Mouse (Mus musculus) embryonic facial prominence, embryonic 15.5 days (tissue): ENCODE results near the gene Gria1. TPM values are rescaled to one million over a fixed set of nuclear protein-coding genes. Genes with fewer than 3 reads are reported as not detected.

Source experiments
- ATAC-seq: fragments of 200-750 bp; cut with Nextera tagmentation; 2 replicates; pipeline ENCODE4 v1.8.0; 2017; ENCODE audit warnings: low read depth, moderate TSS enrichment; ENCODE audit not compliant: insufficient number of reproducible peaks, low FRiP score, low TSS enrichment
- H3K27ac ChIP-seq: fragments of 300-500 bp; sonication (generic); replicated peaks from 2 replicates; pipeline ENCODE4 v1.5.1; 2015; ENCODE audit warnings: mild to moderate bottlenecking, inconsistent platforms
- H3K27me3 ChIP-seq: fragments of 300-500 bp; sonication (generic); 2 replicates; pipeline ENCODE4 v1.6.1; 2015; ENCODE audit warnings: inconsistent platforms
- H3K36me3 ChIP-seq: fragments of 300-500 bp; sonication (generic); 2 replicates; pipeline ENCODE4 v1.6.1; 2015; ENCODE audit warnings: mild to moderate bottlenecking, inconsistent platforms
- H3K4me1 ChIP-seq: fragments of 300-500 bp; sonication (generic); 2 replicates; pipeline ENCODE4 v1.6.1; 2015; ENCODE audit warnings: inconsistent platforms
- H3K4me2 ChIP-seq: fragments of 300-500 bp; sonication (generic); replicated peaks from 2 replicates; pipeline ENCODE4 v1.6.1; 2015; ENCODE audit warnings: mild to moderate bottlenecking, inconsistent platforms
- H3K4me3 ChIP-seq: fragments of 300-500 bp; sonication (generic); replicated peaks from 2 replicates; pipeline ENCODE4 v1.5.1; 2015; ENCODE audit warnings: mild to moderate bottlenecking, inconsistent platforms
- H3K9ac ChIP-seq: fragments of 300-500 bp; sonication (generic); 2 replicates; pipeline ENCODE4 v1.6.1; 2015; ENCODE audit warnings: inconsistent platforms
- H3K9me3 ChIP-seq: fragments of 300-500 bp; sonication (generic); replicated peaks from 2 replicates; pipeline ENCODE4 v1.6.1; 2016; ENCODE audit warnings: inconsistent platforms
- WGBS: fragments of 180-500 bp; shearing (Covaris S2); methylation state at CpG from one replicate; pipeline ENCODE4 v1.1.7; 2015; 5-methylcytosine and 5-hydroxymethylcytosine counted together
- polyA plus RNA-seq: library from polyadenylated mRNA; unstranded; fragments of >200 nt; fragmentation: Nextera tagmentation; extraction: Ambion mirVana; gene quantifications from 2 replicates; pipeline ENCODE4 v1.2.1, GENCODE M21; 2015

Gene Gria1
- polyA plus RNA-seq, 1 experiment from 2014 or later: 1.9 TPM

- Histone ChIP-seq H3K27me3 (no peaks in the 10 kb centered on the region), H3K9ac (no peak overlapping the region), H3K9me3 (no peaks in the 10 kb centered on the region), H3K4me2 (no peak overlapping the region), H3K27ac (no peak overlapping the region), H3K36me3 (no peaks in the 10 kb centered on the region), H3K4me3 (no peak overlapping the region), H3K4me1 (no peaks in the 10 kb centered on the region)
- ATAC-seq: no peak
Observed at GRCm38 (mm10) chr11:57298665-57299064, 287.5 kb downstream of the Gria1 start.

- Histone ChIP-seq H3K27me3 (no peaks in the 10 kb centered on the region), H3K36me3 (no peaks in the 10 kb centered on the region), H3K4me1 (no peaks in the 10 kb centered on the region), H3K4me2 (no peak overlapping the region), H3K9ac (no peak overlapping the region), H3K27ac (no peak overlapping the region), H3K4me3 (no peak overlapping the region), H3K9me3 (no peaks in the 10 kb centered on the region)
- 98% methylated on average over 1 of the region's 1 CpGs for WGBS
- no peak for ATAC-seq
Observed at GRCm38 (mm10) chr11:57303602-57304001, 292.4 kb downstream of the Gria1 start.

DNA sequence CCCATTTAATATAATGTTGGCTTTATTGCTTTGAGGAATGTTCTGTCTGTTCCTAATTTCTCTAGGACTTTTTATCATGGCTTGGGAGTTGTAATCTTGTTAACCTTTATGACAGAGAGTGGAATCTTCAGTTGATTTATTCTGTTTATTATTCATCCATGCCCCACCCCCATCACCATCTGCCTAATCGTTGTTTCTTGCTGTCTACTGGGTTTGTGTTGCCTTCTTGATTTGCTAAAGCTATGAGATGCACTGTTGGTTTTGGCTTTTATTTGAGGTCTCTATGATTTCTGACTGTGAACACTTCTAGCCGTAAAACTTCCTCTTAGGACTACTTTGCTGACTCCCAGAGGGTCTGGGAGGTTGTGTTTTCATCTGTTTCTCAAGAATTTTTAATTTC, 294.9 kb downstream of the Gria1 start:
- Histone ChIP-seq H3K9me3 (no peaks in the 10 kb centered on the region), H3K36me3 (no peaks in the 10 kb centered on the region), H3K27ac (no peak overlapping the region), H3K9ac (no peak overlapping the region), H3K4me3 (no peak overlapping the region), H3K4me1 (no peaks in the 10 kb centered on the region), H3K27me3 (no peaks in the 10 kb centered on the region), H3K4me2 (no peak overlapping the region)
- WGBS: 75% methylated on average over 2 of the region's 2 CpGs
- ATAC-seq: no peak

DNA sequence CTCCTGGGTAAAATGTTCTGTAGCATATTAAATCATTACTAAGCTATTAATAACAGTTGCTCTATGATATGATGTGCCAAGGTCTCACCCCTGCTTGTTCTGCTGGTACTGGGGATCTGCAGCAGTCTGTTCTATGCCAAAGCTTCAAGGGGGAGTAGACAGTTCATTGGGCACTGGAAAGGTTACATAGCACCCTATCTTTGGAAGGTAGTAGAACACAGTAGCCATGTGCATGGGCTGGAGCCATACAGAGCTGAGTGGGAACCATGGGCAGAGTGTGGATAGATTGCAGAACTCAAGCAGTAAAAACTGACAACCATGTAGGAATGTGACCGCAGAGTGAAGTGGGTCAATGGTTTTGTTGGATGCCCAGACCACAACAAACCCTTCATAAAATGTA, 295.7 kb downstream of the Gria1 start:
- no peak overlapping the region for H3K4me2 ChIP-seq
- WGBS: 96% methylated on average over 1 of the region's 1 CpGs
- H3K36me3 ChIP-seq: no peaks in the 10 kb centered on the region
- no peak for ATAC-seq
- no peak overlapping the region for H3K9ac ChIP-seq
- H3K4me1 ChIP-seq: no peaks in the 10 kb centered on the region
- H3K27me3 ChIP-seq: no peaks in the 10 kb centered on the region
- no peaks in the 10 kb centered on the region for H3K9me3 ChIP-seq
- no peak overlapping the region for H3K27ac ChIP-seq
- H3K4me3 ChIP-seq: no peak overlapping the region

GRCm38 (mm10) chr11:57317063-57317462, 305.9 kb downstream of the Gria1 start:
- ATAC-seq: no peak
- no peak overlapping the region for H3K9ac ChIP-seq
- no peaks in the 10 kb centered on the region for H3K4me1 ChIP-seq
- no peak overlapping the region for H3K4me2 ChIP-seq
- no peak overlapping the region for H3K4me3 ChIP-seq
- H3K9me3 ChIP-seq: no peaks in the 10 kb centered on the region
- H3K27ac ChIP-seq: no peak overlapping the region
- no peaks in the 10 kb centered on the region for H3K36me3 ChIP-seq
- no peaks in the 10 kb centered on the region for H3K27me3 ChIP-seq
- 53% methylated on average over 3 of the region's 3 CpGs for WGBS

DNA sequence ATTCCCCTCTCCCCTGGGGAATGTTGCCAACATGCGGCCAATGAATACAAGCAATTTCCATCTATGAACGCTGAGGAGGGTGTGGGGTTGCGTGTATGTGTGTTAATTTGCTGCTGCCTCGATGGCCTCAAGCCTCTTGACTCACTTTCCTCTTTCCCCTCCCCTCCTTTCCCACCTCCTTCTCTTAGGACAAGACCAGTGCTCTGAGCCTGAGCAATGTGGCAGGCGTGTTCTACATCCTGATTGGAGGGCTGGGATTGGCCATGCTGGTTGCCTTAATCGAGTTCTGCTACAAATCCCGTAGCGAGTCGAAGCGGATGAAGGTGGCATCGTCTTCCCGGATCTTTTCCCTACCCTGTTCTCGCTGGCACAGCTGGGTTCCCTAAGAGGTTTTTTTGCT, 306.3 kb downstream of the Gria1 start:
- Histone ChIP-seq H3K9me3 (no peaks in the 10 kb centered on the region), H3K4me1 (no peaks in the 10 kb centered on the region), H3K27ac (no peak overlapping the region), H3K4me2 (no peak overlapping the region), H3K4me3 (no peak overlapping the region), H3K27me3 (no peaks in the 10 kb centered on the region), H3K36me3 (no peaks in the 10 kb centered on the region), H3K9ac (no peak overlapping the region)
- no peak for ATAC-seq
- 72% methylated on average over 13 of the region's 13 CpGs for WGBS

- H3K4me2 ChIP-seq: no peak overlapping the region
- 80% methylated on average over 3 of the region's 3 CpGs for WGBS
- no peak overlapping the region for H3K27ac ChIP-seq
- no peak overlapping the region for H3K4me3 ChIP-seq
- no peaks in the 10 kb centered on the region for H3K9me3 ChIP-seq
- H3K36me3 ChIP-seq: no peaks in the 10 kb centered on the region
- no peak for ATAC-seq
- no peaks in the 10 kb centered on the region for H3K27me3 ChIP-seq
- no peak overlapping the region for H3K9ac ChIP-seq
- H3K4me1 ChIP-seq: no peaks in the 10 kb centered on the region
Observed at GRCm38 (mm10) chr11:57319374-57319773, 308.2 kb downstream of the Gria1 start.

GRCm38 (mm10) chr11:57324099-57324498, 312.9 kb downstream of the Gria1 start:
- Histone ChIP-seq H3K27ac (no peak overlapping the region), H3K4me1 (no peaks in the 10 kb centered on the region), H3K9ac (no peak overlapping the region), H3K4me3 (no peak overlapping the region), H3K9me3 (no peaks in the 10 kb centered on the region), H3K27me3 (no peaks in the 10 kb centered on the region), H3K36me3 (no peaks in the 10 kb centered on the region), H3K4me2 (no peak overlapping the region)
- 74% methylated on average over 4 of the region's 4 CpGs for WGBS
- ATAC-seq: no peak
